Mouse (Mus musculus) Muller cell, postnatal 12 days (primary cell): ENCODE results near the gene Tnrc6c.
A peak's percentile ranks its signal among the peaks of the same experiment; 100 is the strongest.

ENCODE experiments used
- DNase-seq: peaks from one replicate; pipeline ENCODE4 v3.0.0-alpha.2; 2015; ENCODE audit errors: inconsistent ontology term

The Tnrc6c gene

DNA sequence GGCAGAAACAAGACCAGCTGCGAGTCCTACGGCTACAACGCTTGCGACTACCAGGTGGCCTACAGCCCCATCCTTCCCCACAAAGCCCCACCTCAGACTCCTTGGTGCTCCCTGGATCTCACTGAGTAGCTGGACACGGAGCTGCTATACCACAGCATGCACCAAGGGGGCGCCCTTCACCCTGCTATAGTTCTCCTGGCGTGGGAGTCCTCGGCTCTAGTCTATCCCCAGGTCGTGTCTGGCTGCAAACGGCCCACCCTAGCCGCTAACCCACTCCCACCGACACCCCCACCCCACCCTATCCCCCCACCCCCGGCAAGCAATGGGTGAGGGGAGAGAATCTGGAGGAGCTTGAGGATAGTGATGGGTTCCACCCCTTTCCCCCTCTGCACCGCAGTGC is 136.2 kb downstream of the Tnrc6c start:
- DNase-seq = peak; percentile 50

GRCm38 (mm10) chr11:117790703-117791440 is 136.8 kb downstream of the Tnrc6c start:
- no peak for DNase-seq

GRCm38 (mm10) chr11:117791441-117791761 is 137.3 kb downstream of the Tnrc6c start:
- no peak for DNase-seq

DNA sequence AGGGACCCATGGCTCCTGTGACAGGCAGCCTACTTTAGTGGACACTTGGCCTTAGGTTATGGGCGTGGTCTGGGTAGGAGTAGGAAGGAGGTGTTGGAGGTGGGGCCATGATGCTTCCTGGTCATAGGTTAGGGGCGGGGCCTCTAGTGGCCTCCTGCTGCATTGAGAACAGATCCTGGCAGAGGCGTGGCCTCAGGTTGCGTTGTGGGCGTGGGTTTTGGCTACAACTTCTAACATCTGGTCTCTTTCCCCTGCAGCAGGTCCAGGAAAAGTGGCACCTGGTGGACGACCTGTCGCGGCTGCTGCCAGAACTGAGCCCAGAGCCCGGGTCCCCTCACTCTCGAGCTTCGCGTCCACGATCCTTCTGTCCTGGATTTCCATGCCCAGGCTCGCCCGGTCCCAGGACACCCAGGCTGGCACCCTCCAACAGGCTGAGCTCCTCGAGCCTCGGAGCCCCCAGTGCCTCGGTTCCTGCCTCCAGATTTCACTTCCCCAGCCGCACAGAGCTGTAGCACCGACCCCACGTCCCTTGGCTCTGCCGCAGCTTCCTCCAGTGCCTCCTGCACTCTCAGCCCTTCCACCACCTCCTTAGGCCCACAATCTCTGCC is 138.3 kb downstream of the Tnrc6c start:
- DNase-seq = no peak

DNA sequence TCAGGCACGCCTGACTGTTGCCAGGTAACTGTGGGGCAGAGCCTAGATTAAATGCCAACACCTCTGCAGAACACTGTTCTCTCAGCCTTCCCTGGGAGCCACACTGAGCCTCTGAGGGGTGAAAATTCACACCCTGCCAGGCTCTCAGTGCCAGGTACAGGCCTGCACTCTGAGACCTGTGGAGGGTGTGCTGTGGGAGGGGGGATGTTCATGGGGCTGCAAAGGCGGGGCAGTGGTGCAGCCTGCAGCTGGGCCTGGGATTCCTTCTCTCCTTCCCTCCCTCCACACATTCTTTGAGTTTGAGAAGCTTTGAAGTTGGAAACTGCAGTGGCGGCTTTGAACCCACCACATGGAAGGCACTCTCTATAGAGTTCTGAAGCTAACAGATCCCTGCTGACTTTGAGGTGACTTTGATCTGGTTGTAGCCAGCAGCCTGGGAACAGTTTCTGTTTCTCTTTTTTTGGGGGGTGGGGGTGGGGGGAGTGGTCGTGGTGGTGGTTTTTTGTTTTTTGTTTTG is 140.0 kb downstream of the Tnrc6c start:
- no peak for DNase-seq

GRCm38 (mm10) chr11:117796954-117797353 is 142.9 kb downstream of the Tnrc6c start:
- no peak for DNase-seq

- DNase-seq = no peak
These were observed 143.5 kb downstream of the Tnrc6c start, which contains the start of gene 6030468B19Rik for GRCm38 (mm10) chr11:117797511-117798159. 6030468B19Rik (plus strand) TSS chr11:117797660.

DNA sequence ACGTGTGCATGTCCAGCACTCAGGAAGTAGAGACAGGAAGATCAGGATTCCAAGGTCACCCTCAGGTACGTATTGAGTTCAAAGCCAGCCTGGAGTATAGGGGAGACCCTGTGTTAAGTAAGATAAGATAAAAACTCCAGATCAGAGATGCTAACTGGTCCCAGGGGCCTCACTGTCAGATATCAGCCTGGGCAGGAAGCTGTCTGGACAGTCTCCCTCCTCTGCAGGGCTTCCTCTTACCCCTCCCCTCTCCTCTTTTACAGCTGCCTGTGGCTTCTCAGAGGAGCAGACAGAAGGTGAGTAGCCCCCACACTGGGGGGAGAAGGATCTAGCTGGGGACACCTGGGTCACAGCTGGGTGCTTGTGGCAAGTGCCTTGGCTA is 144.1 kb downstream of the Tnrc6c start:
- DNase-seq = no peak

GRCm38 (mm10) chr11:117799174-117799573 is 145.1 kb downstream of the Tnrc6c start:
- no peak for DNase-seq

GRCm38 (mm10) chr11:117800038-117800437 is 145.9 kb downstream of the Tnrc6c start:
- DNase-seq = no peak

DNA sequence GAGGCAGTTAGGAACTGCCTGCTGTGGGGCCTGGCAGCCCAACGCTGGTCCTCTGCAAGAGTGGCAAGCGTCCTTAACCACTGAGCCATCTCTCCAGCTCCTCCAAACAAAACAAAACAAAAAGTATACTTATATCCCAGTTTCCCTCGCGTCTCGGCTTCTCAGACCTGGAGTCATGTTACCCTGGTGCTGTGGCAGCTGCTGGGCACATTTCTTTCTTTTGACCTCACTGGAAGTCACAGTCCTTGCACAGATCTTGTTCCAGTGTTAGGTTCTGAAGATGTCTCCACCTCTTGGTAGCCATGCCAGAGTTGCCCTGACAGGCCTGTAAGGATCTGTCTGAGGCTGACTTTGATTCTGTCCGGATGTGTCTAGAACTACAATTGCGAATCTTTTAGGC is 147.6 kb downstream of the Tnrc6c start:
- DNase-seq = no peak

DNA sequence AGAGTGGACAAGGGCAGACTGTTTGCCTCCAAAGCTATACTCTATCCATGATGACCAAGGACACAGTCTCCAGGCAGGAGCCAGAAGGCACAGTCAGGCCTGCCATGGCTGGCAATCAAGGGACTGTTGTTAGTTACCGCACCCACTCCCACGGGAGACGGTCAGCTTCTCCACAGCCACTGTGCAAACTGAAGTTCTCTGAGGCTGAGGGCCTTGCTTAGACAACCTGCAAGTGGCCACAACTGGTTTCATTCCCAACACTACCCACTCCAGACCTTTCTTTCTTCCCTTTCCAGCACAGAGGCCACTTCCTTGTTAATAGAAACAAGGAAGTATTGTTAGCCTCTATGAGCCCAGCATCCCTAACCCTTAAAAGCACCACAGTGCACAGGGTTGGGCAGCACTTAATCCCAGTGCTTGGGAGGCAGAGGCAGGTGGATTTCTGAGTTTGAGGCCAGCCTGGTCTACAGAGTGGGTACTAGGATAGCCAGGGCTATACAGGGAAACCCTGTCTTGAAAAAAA is 149.1 kb downstream of the Tnrc6c start:
- no peak for DNase-seq

DNA sequence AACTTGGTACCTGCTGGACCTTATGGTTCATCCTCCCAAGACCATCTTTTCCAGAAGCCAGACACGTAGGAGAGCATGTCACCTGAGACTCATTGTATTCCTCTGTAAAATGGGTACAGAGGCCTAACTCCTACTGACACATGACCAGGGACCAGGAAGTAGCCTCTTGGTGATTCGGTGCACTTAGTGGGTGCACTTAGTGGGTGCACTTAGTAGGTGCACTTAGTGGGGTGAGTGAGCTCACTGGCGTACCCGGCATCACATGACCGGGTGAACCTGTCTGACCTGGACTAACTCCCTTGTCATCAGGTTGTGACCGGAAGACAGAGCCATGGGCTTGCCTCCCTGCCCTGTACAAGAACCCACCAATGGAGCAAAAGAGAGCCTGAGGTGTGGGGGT is 152.7 kb downstream of the Tnrc6c start:
- no peak for DNase-seq

DNA sequence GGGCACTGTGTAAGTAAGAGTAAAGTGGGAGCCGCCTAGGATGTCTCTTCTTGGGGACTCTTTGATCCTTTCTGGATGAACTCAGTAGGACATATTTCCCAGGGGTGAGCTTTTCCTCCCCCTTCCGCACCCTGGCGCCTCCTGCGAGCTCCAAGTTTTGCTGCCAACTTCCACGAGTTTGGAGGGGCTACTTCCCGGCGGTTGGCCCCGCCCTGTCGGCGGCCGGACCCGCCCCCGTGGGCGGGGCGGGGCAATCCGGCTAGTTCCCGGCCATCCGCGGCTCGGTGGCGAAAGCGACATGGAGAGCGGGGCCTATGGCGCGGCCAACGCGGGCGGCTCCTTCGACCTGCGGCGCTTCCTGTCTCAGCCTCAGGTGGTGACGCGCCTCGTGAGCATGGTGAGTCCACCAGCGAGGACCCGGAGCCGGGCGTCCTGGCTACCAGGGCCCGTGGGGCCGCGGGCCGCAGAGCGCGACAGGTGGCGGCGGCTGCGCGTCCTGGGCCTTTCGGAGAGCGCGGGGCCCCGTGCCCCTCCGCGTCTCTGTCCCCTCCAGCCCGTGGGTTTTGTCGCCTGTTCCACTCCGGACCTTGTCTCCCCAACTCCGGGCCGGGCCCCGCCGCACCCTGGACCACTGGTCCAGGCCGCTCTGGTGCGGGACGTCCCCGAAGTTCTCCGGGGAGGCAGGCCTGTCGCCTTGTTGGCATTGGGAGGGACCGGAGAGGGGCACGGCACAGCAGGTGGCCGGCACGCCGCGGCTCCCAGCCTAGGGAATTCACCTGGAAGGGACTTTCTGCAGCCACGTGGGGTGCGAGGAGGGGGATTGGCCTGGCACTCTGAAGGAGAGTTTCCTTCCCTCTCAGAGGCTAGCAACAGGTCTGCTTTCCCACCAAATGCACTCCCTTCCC is 155.6 kb downstream of the Tnrc6c start, which contains the start of the genes Gm20708 and Syngr2:
Gene Gm20708, plus strand, starts transcription at position 262 of the 905 bp plus-strand sequence.
Gene Syngr2, plus strand, starts transcription at position 262 of the 905 bp plus-strand sequence.
- DNase-seq = peak; percentile 87

- DNase-seq = peak; percentile 93
These were observed 156.4 kb downstream of the Tnrc6c start for GRCm38 (mm10) chr11:117810401-117811046.
